Mouse (Mus musculus) cortical plate, adult 2 months (tissue): ENCODE measurements around the gene Pdlim7. TPM values are rescaled to one million over a fixed set of nuclear protein-coding genes. Genes with fewer than 3 reads are reported as not detected.

ENCODE experiments used
- H3K27ac ChIP-seq: fragments of 200-500 bp; 2 replicates; pipeline ENCODE4 v1.5.1; 2012; ENCODE audit warnings: low read length, control low read depth, inconsistent platforms; ENCODE audit not compliant: insufficient read depth
- H3K4me1 ChIP-seq: fragments of 200-500 bp; 2 replicates; pipeline ENCODE4 v1.6.1; 2011; ENCODE audit warnings: low read length; ENCODE audit not compliant: control insufficient read depth, insufficient read depth
- H3K4me3 ChIP-seq: fragments of 200-500 bp; 2 replicates; pipeline ENCODE4 v1.5.1; 2011; ENCODE audit warnings: mild to moderate bottlenecking, low read length, control low read depth; ENCODE audit not compliant: insufficient read depth
- CTCF ChIP-seq: fragments of 200-500 bp; IDR thresholded peaks from 2 replicates; pipeline ENCODE4 v1.5.1; 2011; ENCODE audit warnings: mild to moderate bottlenecking, control low read depth, low read length; ENCODE audit not compliant: insufficient read depth; ENCODE audit errors: extremely low read depth
- POLR2A ChIP-seq: fragments of 200-500 bp; IDR thresholded peaks from 2 replicates; pipeline ENCODE4 v1.6.1; 2011; ENCODE audit warnings: mild to moderate bottlenecking, low read length, control low read depth; ENCODE audit not compliant: insufficient read depth; ENCODE audit errors: extremely low read depth
- polyA plus RNA-seq: library from polyadenylated mRNA; depleted of rRNA; stranded (reverse); fragments of >200 nt; gene quantifications from 2 replicates; pipeline ENCODE4 v1.2.3, GENCODE M21; 2012

Gene Pdlim7
- polyA plus RNA-seq, 1 experiment: 168 TPM

GRCm38 (mm10) chr13:55471156-55471818, 42.2 kb downstream of the Pdlim7 start:
- Histone ChIP-seq H3K4me1 (peaks cover 15% of the 10 kb centered on the region), H3K4me3 (peak overlapping the region; percentile 48), H3K27ac (peak overlapping the region; percentile 91)
- TF ChIP-seq POLR2A: no peak
- TF ChIP-seq CTCF: peak; percentile 44

- Histone ChIP-seq H3K27ac (no peak overlapping the region), H3K4me3 (no peak overlapping the region; the same call in 1 of the 2 replicates), H3K4me1 (peaks cover 15% of the 10 kb centered on the region)
- TF ChIP-seq CTCF (no peak), POLR2A (no peak)
These were observed 43.1 kb downstream of the Pdlim7 start for GRCm38 (mm10) chr13:55470372-55470771.

- Histone ChIP-seq H3K4me3 (no peak overlapping the region), H3K4me1 (peaks cover 13% of the 10 kb centered on the region), H3K27ac (no peak overlapping the region)
- TF ChIP-seq POLR2A (no peak), CTCF (no peak)
These were observed 44.5 kb downstream of the Pdlim7 start for GRCm38 (mm10) chr13:55468851-55469560.

GRCm38 (mm10) chr13:55465830-55466440, 47.5 kb downstream of the Pdlim7 start:
- Histone ChIP-seq H3K4me3 (peak overlapping the region; percentile 85), H3K4me1 (peaks cover 14% of the 10 kb centered on the region)
- TF ChIP-seq CTCF: no peak
- TF ChIP-seq POLR2A: no peak

GRCm38 (mm10) chr13:55465184-55465583, 48.3 kb downstream of the Pdlim7 start:
- Histone ChIP-seq H3K4me3 (peak overlapping the region; percentile 85), H3K4me1 (peaks cover 14% of the 10 kb centered on the region), H3K27ac (peak overlapping the region; percentile 100)
- TF ChIP-seq CTCF (no peak), POLR2A (no peak)

More at GRCm38 (mm10) chr13:55465830-55466440, 47.5 kb downstream of the Pdlim7 start:
- peak overlapping the region; percentile 100 for H3K27ac ChIP-seq

GRCm38 (mm10) chr13:55464027-55464884, 49.2 kb downstream of the Pdlim7 start, which contains the start of gene Prr7:
TSS of gene Prr7 (plus strand) at chr13:55464267.
- Histone ChIP-seq H3K4me1 (peaks cover 11% of the 10 kb centered on the region), H3K4me3 (peak within 1 kb of the TSS; percentile 85), H3K27ac (peak within 1 kb of the TSS; percentile 100)
- TF ChIP-seq CTCF (no peak), POLR2A (peak; percentile 65; the same call in 1 of the 2 replicates)

GRCm38 (mm10) chr13:55463399-55464026, 50.0 kb downstream of the Pdlim7 start:
- TF ChIP-seq CTCF: no peak
- TF ChIP-seq POLR2A: no peak
- peaks cover 8% of the 10 kb centered on the region for H3K4me1 ChIP-seq
- H3K27ac ChIP-seq: peak overlapping the region; percentile 79
- H3K4me3 ChIP-seq: peak overlapping the region; percentile 85

GRCm38 (mm10) chr13:55462965-55463364, 50.5 kb downstream of the Pdlim7 start:
- H3K4me3 ChIP-seq: no peak overlapping the region

More at GRCm38 (mm10) chr13:55462965-55463364, 50.5 kb downstream of the Pdlim7 start:
- Histone ChIP-seq H3K27ac (no peak overlapping the region), H3K4me1 (peaks cover 5% of the 10 kb centered on the region)
- TF ChIP-seq POLR2A (no peak), CTCF (no peak)
